Mouse (Mus musculus): ENCODE measurements around the gene Hs6st2. TPM values are rescaled to one million over a fixed set of nuclear protein-coding genes. Genes with fewer than 3 reads are reported as not detected.

Gene Hs6st2
- polyA plus RNA-seq (2016; fragmentation: Nextera tagmentation; extraction: Ambion mirVana): 12.4 and 14.3 TPM in 2 replicates

DNA sequence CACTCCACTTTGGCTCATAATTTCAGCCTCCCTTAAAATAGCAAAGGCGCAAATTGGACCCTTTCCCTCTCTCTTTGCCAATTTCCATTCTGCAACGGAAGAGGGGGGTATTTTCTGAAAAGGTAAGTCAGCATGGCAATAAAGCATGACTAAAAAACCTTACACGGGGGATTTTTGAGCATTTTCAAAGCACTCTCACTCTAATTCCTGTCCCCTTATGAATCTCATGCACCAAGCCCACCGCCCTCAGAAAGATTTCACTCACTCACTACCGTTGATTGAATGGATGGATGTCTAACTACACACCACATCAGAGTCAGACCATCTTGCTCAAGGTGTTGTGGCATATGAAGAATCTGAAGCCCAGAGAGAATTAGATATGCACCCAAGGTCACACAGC lies at the start of gene Hs6st2:
Gene Hs6st2 (minus strand): TSS at position 101 of the 400 bp plus-strand sequence.
- Histone ChIP-seq H3K36me3 (no peaks in the 10 kb centered on the region), H3K4me1 (no peaks in the 10 kb centered on the region), H3K4me2 (replicated peaks) (peak within 1 kb of the TSS; percentile 76), H3K4me3 (peak within 1 kb of the TSS; percentile 44), H3K9me3 (no peaks in the 10 kb centered on the region), H3K9ac (peak within 1 kb of the TSS; percentile 57), H3K27ac (no peak within 1 kb of the TSS), H3K27me3 (replicated peaks) (0 out of 2 replicates have a peak, but pooled peaks cover 13% of the 10 kb centered on the region)
- 21% methylated on average over 5 of the region's 5 CpGs for WGBS
- ATAC-seq (ENCODE audit: low FRiP score, low read depth): no peak

DNA sequence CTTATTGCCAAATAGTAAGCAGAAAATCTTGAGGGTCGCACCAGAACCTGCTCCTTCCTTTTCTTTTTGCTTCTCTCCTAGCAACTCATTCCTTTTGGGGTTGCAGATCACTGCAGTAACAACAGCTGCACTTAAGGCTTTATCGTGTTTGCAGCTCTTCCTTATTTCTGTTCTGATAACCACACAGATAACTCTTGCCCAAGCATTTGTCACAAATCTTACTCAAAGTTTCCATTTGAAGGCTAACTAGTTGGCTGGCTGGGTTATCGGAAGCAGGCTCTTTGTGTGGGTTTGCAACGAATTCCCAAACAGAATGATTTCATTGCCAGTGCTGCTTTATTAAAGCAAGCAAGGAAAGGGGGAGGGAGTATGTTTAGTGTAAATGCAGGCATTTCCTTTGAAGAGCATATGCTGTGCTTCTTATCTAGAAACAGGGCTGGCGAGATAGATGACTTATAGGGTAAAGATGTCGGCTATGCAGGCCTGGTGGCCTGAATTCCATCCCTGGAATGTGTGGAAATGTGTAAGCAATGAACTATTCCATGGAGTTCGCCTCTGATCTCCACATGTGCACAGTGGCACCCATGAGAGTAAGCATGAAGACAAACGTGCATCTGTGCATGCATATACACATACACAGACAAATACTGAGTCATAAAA lies 32.6 kb upstream of the Hs6st2 start:
- H3K27me3 ChIP-seq (replicated peaks): no peaks in the 10 kb centered on the region
- H3K9ac ChIP-seq: no peak overlapping the region
- WGBS: 77% methylated on average over 8 of the region's 8 CpGs
- no peak overlapping the region for H3K4me2 ChIP-seq (replicated peaks)
- H3K4me1 ChIP-seq: no peaks in the 10 kb centered on the region
- H3K9me3 ChIP-seq: no peaks in the 10 kb centered on the region
- no peak overlapping the region for H3K27ac ChIP-seq
- ATAC-seq (ENCODE audit: low FRiP score, low read depth): no peak
- H3K4me3 ChIP-seq: no peak overlapping the region
- no peaks in the 10 kb centered on the region for H3K36me3 ChIP-seq

DNA sequence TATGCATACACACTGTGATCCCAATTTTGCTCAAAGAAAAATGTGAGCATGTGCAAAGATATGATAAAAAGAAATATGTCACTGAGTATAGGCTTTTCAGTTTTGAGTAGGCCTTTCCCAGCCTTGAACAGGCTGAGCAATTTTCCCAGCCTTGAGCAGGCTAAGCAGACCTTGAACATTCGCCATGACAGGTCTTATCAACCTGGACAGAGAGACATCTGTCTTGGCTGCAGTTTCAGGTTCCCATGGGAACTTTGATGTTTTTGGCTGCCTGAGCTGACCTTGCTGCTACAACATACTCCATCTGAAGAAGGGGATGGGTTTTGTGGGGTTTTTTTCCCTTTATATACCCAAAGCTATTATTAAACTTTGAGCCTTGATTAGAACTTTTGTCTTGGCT lies 31.3 kb upstream of the Hs6st2 start:
- H3K4me3 ChIP-seq: no peak overlapping the region
- WGBS: 85% methylated on average over 1 of the region's 1 CpGs
- H3K4me1 ChIP-seq: no peaks in the 10 kb centered on the region
- H3K27ac ChIP-seq: no peak overlapping the region
- H3K9ac ChIP-seq: no peak overlapping the region
- no peaks in the 10 kb centered on the region for H3K36me3 ChIP-seq
- no peaks in the 10 kb centered on the region for H3K27me3 ChIP-seq (replicated peaks)
- H3K4me2 ChIP-seq (replicated peaks): no peak overlapping the region
- no peak for ATAC-seq (ENCODE audit: low FRiP score, low read depth)
- H3K9me3 ChIP-seq: no peaks in the 10 kb centered on the region

DNA sequence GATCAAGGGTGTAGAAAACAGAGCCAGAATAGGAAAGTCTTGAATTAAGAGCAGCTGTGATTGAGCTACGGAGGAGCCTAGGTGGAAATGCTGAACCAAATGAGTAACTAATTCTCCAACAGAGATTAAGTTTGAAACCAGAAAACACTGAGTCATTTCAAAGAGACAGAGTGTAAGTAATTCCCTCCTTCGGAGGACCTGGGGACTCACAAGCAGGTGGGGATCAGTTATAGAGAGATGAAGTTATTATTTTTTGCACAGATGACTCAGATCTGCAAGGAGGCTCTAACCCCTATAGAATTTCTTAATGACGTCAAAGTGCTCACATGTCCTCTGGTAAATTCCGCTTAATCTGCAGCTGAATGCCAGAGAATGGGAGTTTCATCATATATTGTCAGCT lies 21.2 kb upstream of the Hs6st2 start:
- H3K9ac ChIP-seq: no peak overlapping the region
- no peaks in the 10 kb centered on the region for H3K9me3 ChIP-seq
- H3K4me1 ChIP-seq: no peaks in the 10 kb centered on the region
- no peaks in the 10 kb centered on the region for H3K36me3 ChIP-seq
- no peak for ATAC-seq (ENCODE audit: low FRiP score, low read depth)
- no peak overlapping the region for H3K4me3 ChIP-seq
- no peaks in the 10 kb centered on the region for H3K27me3 ChIP-seq (replicated peaks)
- no peak overlapping the region for H3K27ac ChIP-seq
- no peak overlapping the region for H3K4me2 ChIP-seq (replicated peaks)
- WGBS: 77% methylated on average over 4 of the region's 4 CpGs

DNA sequence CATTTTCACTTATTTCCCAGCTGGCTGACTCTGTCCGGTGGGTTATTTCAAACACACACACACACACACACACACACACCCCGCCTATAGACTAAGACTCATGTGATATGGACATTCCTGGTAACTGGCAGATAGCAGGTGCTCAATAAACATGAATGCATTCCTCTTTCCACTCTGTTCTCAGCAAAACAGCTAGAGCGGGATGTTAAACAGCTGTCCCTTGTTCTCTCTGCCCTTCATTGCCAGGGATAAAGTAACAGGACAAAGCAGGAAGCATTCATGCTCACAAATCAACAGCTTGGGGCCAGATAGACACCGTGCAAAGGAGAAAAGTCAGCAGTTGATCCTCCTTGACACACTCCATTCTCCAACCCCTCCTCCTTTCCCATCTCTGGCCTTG lies 17.4 kb upstream of the Hs6st2 start:
- Histone ChIP-seq H3K36me3 (no peaks in the 10 kb centered on the region), H3K27me3 (replicated peaks) (no peaks in the 10 kb centered on the region), H3K4me3 (no peak overlapping the region), H3K9ac (no peak overlapping the region), H3K9me3 (no peaks in the 10 kb centered on the region), H3K4me2 (replicated peaks) (no peak overlapping the region), H3K4me1 (no peaks in the 10 kb centered on the region), H3K27ac (no peak overlapping the region)
- WGBS: 56% methylated on average over 4 of the region's 4 CpGs
- ATAC-seq (ENCODE audit: low FRiP score, low read depth): no peak

DNA sequence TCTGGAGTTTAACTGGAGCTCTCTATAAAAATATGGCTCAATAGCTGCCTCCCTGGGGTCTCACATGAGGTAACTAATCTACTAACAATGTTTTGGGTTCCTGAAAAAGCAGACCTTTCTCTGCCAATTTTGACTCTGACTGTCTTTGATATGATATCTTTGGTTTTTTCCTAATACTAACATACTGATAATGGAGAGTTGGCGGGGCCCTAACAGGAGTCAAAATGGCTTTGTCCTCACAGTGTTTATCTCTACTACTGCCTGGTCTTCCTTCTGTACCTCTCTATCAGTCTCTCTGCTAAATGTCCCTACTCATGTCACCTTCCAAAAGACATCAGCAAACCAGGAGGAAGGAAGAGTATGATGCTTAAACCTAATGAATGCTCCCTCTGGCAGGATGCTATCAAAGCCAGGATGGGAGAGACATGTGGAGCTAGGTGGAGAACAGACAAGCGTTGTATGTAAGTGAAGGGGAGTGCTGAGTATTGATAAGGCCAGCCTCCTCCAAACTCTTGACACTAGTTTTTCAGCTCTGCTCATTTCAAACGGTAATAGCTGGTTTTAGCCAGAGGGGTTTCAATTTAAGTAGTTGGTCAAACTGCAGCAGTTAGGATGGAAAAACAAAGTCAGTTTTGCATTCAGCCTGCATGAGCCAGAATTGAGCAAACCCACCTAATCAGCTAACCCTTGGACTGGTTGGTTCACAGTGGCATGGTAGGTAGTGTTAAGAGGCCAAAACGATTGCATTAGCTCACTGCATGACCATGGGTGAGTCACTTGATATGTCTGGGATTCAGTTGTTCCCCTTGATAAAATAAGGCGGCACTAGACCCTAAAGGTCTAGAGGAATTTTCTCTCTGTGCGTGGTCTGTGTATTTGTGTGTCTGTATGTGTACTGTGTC lies 4.6 kb upstream of the Hs6st2 start:
- WGBS: 85% methylated on average over 6 of the region's 6 CpGs
- H3K27ac ChIP-seq: no peak overlapping the region
- ATAC-seq (ENCODE audit: low FRiP score, low read depth): no peak
- H3K4me3 ChIP-seq: no peak overlapping the region
- no peaks in the 10 kb centered on the region for H3K36me3 ChIP-seq
- no peak overlapping the region for H3K4me2 ChIP-seq (replicated peaks)
- no peak overlapping the region for H3K9ac ChIP-seq
- H3K4me1 ChIP-seq: no peaks in the 10 kb centered on the region
- H3K27me3 ChIP-seq (replicated peaks): 0 out of 2 replicates have a peak, but pooled peaks cover 13% of the 10 kb centered on the region
- no peaks in the 10 kb centered on the region for H3K9me3 ChIP-seq

DNA sequence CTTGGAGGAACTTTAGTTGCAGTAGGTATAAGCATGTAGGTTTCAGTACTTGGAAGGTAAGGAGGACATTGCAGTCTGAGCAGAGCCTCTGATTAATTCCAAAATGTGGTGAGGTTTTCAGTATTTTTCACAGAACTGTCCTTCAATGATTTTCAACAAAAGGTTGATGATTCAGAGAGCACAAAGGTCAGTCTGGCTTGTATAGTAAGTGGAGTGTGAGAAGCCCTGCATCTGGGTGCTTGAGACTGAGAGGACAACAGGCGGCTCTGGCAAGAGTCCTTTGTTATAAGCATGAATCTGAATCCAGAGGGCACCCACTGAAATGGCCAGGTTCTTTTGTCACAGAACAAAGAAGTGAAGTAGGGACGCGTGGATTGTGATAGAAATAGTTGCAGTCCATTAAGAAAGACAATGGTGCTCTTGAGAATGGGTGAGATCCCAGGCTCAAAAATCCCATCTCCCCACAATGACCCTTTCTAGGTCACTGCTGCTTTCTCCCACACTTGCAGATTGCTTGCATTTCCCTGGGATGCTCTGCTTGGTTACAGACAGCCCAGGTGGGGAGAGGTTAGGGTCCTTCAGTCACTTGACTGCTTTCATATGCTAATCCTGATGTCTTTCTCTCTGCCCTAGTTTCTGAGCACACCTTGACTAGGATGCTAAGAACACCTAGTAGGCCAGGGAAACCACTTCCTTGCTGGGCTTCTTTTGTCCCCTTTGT lies 2.8 kb upstream of the Hs6st2 start:
- H3K27ac ChIP-seq: no peak overlapping the region
- no peak for ATAC-seq (ENCODE audit: low FRiP score, low read depth)
- H3K4me2 ChIP-seq (replicated peaks): no peak overlapping the region
- H3K36me3 ChIP-seq: no peaks in the 10 kb centered on the region
- no peak overlapping the region for H3K9ac ChIP-seq
- 19% methylated on average over 3 of the region's 3 CpGs for WGBS
- H3K4me1 ChIP-seq: no peaks in the 10 kb centered on the region
- 0 out of 2 replicates have a peak, but pooled peaks cover 13% of the 10 kb centered on the region for H3K27me3 ChIP-seq (replicated peaks)
- H3K4me3 ChIP-seq: no peak overlapping the region
- no peaks in the 10 kb centered on the region for H3K9me3 ChIP-seq

DNA sequence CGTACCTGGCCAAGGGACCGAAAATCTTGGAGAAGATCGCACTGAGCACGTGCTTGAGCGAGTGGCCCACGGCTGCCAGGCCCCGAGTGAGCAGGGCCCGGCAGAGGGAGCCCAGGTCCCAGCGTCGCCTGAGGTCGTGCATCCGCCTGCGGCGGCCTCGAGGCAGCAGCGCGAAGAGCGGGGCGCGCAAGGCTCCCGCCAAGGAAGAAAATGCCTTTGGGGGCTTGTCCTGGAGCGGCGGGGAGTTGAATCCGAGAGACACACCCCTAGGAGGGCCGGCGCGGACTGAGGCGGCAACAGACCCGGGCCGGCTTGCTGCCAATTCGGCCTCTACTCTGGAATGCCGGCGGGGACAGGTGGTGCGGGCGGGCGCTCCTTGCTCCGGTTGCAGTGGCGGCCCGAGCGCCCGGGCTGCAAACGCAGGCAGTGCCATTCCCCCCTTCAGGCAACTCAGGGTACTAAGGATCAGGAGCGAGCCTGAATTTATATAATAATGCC lies 437 bp downstream of the Hs6st2 start:
- H3K36me3 ChIP-seq: no peaks in the 10 kb centered on the region
- 0 out of 2 replicates have a peak, but pooled peaks cover 13% of the 10 kb centered on the region for H3K27me3 ChIP-seq (replicated peaks)
- H3K27ac ChIP-seq: no peak overlapping the region
- peak overlapping the region; percentile 57; the same call in 1 of the 2 replicates for H3K9ac ChIP-seq
- no peaks in the 10 kb centered on the region for H3K4me1 ChIP-seq
- H3K4me3 ChIP-seq: peak overlapping the region; percentile 44
- no peaks in the 10 kb centered on the region for H3K9me3 ChIP-seq
- WGBS: 17% methylated on average over 35 of the region's 43 CpGs
- H3K4me2 ChIP-seq (replicated peaks): peak overlapping the region; percentile 76
- peak; percentile 75 for ATAC-seq (ENCODE audit: low FRiP score, low read depth)

DNA sequence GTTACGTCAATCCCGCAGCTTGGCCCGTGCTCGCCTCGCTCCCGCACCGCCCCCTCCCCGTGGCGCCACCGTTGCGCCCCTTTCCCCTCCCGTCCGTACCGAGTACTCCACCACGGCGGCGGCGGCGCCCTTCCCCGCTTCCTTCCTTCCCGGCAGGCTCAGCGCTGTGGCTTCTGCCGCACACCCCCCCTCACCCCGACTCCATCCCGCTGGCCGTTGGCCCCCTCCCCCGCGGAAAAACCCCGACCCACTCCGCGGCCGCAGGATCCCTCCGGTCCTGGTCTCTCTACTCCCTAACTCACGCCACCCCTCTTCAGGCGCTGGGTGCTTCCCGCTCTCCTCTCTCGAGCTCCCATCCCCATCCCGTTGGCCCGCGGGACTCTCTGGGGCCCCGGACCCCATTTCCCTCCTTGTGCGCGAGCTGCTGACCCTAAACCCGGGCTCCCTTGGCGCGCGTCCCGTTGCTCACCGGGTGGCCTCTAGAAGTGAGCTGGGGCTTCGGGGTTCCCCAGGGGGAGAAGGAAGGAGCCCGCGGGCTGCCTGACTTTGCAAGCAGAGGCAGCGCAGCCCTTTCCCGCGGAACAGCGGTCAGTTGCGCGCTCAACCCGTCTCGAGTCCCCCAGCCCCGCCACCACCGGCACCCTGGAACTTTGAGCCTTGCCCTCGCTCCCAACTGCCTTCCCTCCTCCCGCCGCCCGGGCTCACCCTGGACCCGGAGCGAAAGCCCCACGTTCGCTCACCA lies 1.1 kb downstream of the Hs6st2 start:
- Histone ChIP-seq H3K27ac (no peak overlapping the region), H3K4me2 (replicated peaks) (peak overlapping the region; percentile 76), H3K36me3 (no peaks in the 10 kb centered on the region), H3K9ac (peak overlapping the region; percentile 57), H3K27me3 (replicated peaks) (0 out of 2 replicates have a peak, but pooled peaks cover 13% of the 10 kb centered on the region), H3K4me1 (no peaks in the 10 kb centered on the region), H3K9me3 (no peaks in the 10 kb centered on the region), H3K4me3 (peak overlapping the region; percentile 44)
- 23% methylated on average over 69 of the region's 70 CpGs for WGBS
- ATAC-seq (ENCODE audit: low FRiP score, low read depth): peak; percentile 90

DNA sequence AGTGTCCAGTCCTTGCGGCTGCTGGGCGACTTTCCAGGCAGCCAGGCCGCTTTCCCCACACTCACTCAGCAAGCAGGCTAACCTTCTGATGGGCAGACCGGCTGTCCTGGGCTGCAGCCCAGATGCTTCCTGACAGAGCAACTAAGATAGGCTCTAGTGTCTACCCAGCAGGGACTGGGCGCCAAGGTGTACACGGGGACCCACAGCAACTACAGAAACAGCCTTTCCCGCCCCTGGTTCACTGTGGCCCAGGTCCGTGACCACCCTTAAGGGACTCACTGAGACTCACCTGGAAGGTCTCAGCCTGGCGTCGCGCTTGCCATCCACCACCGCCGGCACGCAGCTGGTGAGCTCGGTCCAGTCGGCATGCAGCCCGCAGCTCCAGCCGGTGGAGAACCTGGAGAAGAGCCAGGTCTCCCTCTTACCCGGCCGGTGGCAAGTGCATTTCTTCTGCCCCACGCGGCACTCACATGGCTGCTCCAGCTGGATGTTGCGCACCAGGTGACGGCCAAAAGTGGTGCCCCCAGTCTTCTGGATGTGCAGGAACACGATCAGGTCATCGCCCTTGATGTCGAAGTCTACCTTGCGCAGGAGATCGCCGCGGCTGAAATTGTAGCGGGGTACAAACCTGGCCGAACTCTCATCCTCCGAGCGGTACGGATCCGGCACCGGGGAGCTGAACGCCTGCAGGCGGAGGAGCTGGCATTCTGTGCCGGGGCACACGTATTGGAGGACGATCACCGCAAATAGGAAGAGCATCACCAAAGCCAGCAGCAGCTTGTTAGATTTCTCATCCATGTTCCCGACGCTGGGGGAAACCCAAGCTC lies 1.8 kb downstream of the Hs6st2 start:
- WGBS: 22% methylated on average over 46 of the region's 46 CpGs
- Histone ChIP-seq H3K4me1 (no peaks in the 10 kb centered on the region), H3K9ac (peak overlapping the region; percentile 57), H3K36me3 (no peaks in the 10 kb centered on the region), H3K9me3 (no peaks in the 10 kb centered on the region), H3K4me3 (peak overlapping the region; percentile 44), H3K27ac (no peak overlapping the region), H3K4me2 (replicated peaks) (peak overlapping the region; percentile 76), H3K27me3 (replicated peaks) (0 out of 2 replicates have a peak, but pooled peaks cover 13% of the 10 kb centered on the region)
- peak; percentile 51 for ATAC-seq (ENCODE audit: low FRiP score, low read depth)

DNA sequence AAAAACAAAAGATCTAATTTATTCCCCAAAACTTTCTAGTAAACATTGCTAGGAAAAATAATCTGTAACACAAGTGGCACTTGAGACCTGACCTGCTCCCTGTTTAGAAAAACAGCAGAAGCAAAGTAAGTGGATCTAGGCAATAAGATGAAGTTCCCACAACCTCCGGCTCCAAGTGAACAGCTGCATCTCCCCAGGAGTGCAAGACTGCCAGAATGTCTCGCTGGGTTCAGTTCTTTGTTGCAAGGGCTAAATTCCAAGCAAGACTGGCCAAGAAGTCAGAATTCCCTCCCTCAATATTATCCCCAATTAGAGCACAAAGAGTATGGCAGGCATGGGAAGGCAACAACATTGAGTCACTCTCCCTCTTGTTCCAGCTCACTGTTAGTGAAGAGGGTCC lies 23.4 kb downstream of the Hs6st2 start:
- Histone ChIP-seq H3K27ac (no peak overlapping the region), H3K4me2 (replicated peaks) (no peak overlapping the region), H3K36me3 (no peaks in the 10 kb centered on the region), H3K27me3 (replicated peaks) (no peaks in the 10 kb centered on the region), H3K4me3 (no peak overlapping the region), H3K9ac (no peak overlapping the region), H3K4me1 (no peaks in the 10 kb centered on the region), H3K9me3 (no peaks in the 10 kb centered on the region)
- WGBS: 40% methylated on average over 2 of the region's 2 CpGs
- no peak for ATAC-seq (ENCODE audit: low FRiP score, low read depth)
